11 mouse cellular contexts compared by ENCODE assay signal in the genomic region with DNA sequence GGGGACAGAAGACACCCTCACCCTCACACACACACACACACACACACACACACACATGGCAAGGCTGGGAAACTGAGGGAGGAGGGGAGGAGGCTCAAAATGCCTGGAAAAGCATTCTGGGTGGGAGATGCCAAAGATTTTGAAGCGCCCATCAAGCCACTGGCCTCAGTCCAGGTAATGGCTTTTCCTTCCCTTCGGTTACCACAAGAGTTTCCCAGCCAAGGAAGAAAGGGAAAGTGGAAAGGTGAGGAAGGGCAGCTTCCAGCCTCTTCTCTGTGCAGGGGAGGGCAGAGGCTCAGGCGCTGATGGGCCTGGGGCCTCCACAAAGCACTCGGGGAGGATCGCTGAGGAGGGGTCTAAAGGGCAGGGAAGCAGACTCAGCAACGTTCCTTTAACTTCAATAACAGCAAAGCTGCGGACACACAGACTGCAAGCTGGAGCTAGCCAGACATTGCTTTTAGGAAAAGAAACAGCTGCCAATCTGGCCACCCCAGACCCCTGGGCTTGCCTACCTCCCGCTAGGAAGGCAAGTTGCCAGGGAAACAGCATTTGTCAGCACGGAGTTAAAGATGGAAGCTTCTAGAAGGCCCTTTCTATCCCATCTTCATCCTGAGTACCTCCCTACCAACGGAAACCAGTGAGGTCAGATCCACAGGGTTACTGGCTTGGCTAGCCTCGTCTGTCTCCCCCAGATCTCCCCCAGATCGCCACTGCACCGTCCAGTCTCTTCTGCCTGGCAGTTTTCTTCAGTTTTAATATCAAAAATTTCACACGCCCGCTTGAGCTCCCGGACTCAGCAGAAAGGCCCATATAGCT. TPM values are rescaled to one million over a fixed set of nuclear protein-coding genes. Genes with fewer than 3 reads are reported as not detected.
A peak's percentile ranks its signal among the peaks of the same experiment; 100 is the strongest.
DNase-seq lines count a peak whose midpoint lies in the region; ATAC-seq lines count a peak whose summit lies in the region.
"Had no signal": no experiment of that assay in that cellular context is flagged by ENCODE, and none has a peak within 500 bp of the region (broad histone marks: within the 10 kb centered on the region; RNA-seq: fewer than 3 reads in every experiment).

No protein-coding gene starts in this region.

- H3K36me3 ChIP-seq in hindbrain, embryonic 13.5 days, result no peaks in the 10 kb centered on the region; the same call in 1 of the 2 replicates
- H3K36me3 ChIP-seq in hindbrain, embryonic 12.5 days, result no peaks in the 10 kb centered on the region

- no peak for ATAC-seq in hindbrain, embryonic 13.5 days (ENCODE audit: low FRiP score)
- ATAC-seq in hindbrain, embryonic 12.5 days (ENCODE audit: low FRiP score), result no peak

- H3K4me1 ChIP-seq in hindbrain, embryonic 13.5 days (replicated peaks), result peaks cover 42% of the 10 kb centered on the region
- peaks cover 34% of the 10 kb centered on the region for H3K4me1 ChIP-seq in hindbrain, embryonic 12.5 days

- 60% methylated on average over 16 of the region's 16 CpGs for WGBS in hindbrain, embryonic 13.5 days
- 57% methylated on average over 16 of the region's 16 CpGs for WGBS in hindbrain, embryonic 12.5 days

- 0 out of 2 replicates have a peak overlapping the region, but pooled peaks have one; percentile 3 for H3K27ac ChIP-seq in hindbrain, embryonic 13.5 days
- no peak overlapping the region; the same call in 1 of the 2 replicates for H3K27ac ChIP-seq in hindbrain, embryonic 12.5 days

- H3K4me3 ChIP-seq in hindbrain, embryonic 13.5 days, result no peak overlapping the region
- H3K4me3 ChIP-seq in hindbrain, embryonic 12.5 days, result no peak overlapping the region

- no peaks in the 10 kb centered on the region for H3K9me3 ChIP-seq in hindbrain, embryonic 13.5 days
- H3K9me3 ChIP-seq in hindbrain, embryonic 12.5 days (replicated peaks), result no peaks in the 10 kb centered on the region

- H3K9ac ChIP-seq in hindbrain, embryonic 13.5 days, result peak overlapping the region; percentile 39
- H3K9ac ChIP-seq in hindbrain, embryonic 12.5 days, result no peak overlapping the region

- peak; percentile 2 for DNase-seq in adrenal gland, postnatal 14 days
- DNase-seq in adrenal gland, adult (ENCODE audit: inconsistent age in 2 of 2, low spot score in 1 of 2), result no peak
- peak; percentile 46 for DNase-seq in 3T3-L1 (ENCODE audit: low read depth, low spot score)
- DNase-seq in kidney, postnatal 14 days, result peak; percentile 61
- DNase-seq in adrenal gland, adult 18-20 months (ENCODE audit: low spot score in 2 of 2), result no peak
- no peak for DNase-seq in right cerebral cortex, postnatal 36 days (ENCODE audit: low spot score in 2 of 2)
- DNase-seq: gastrocnemius, postnatal 14 days; heart, postnatal 36 days; spleen, adult 18-20 months had no signal

- no peaks in the 10 kb centered on the region for H3K27me3 ChIP-seq in hindbrain, embryonic 13.5 days
- H3K27me3 ChIP-seq in hindbrain, embryonic 12.5 days, result no peaks in the 10 kb centered on the region

- H3K4me2 ChIP-seq in hindbrain, embryonic 13.5 days, result no peak overlapping the region
- H3K4me2 ChIP-seq in hindbrain, embryonic 12.5 days (replicated peaks), result no peak overlapping the region

RNA-seq across cellular contexts. Expression of gene Ext2, which starts 43.1 kb away (rescaled TPM):
- total RNA-seq in adrenal gland, postnatal 14 days (2021), result 78.2 and 90.1 TPM in 2 replicates
- 70.2 and 70.4 TPM in 2 replicates for polyA plus RNA-seq in hindbrain, embryonic 13.5 days (2015; fragmentation: Nextera tagmentation; extraction: Ambion mirVana)
- polyA plus RNA-seq in hindbrain, embryonic 12.5 days (2016; fragmentation: Nextera tagmentation; extraction: Ambion mirVana), result 84.7 and 86.7 TPM in 2 replicates
- total RNA-seq in adrenal gland, adult 18-20 months (2021), result 10 to 100 TPM; 65.3 to 98.1 TPM

Comparison
In these comparisons a context has a peak if more than half of its experiments do, and no peak if none do; other contexts are left out.
1. DNase-seq: peak in adrenal gland, postnatal 14 days (single experiment), 3T3-L1 (single experiment) and kidney, postnatal 14 days (single experiment); none in adrenal gland, adult (0 of 2), adrenal gland, adult 18-20 months (0 of 2) and right cerebral cortex, postnatal 36 days (0 of 2).